Mouse (Mus musculus): ENCODE measurements around the gene Olfr164. TPM values are rescaled to one million over a fixed set of nuclear protein-coding genes. Genes with fewer than 3 reads are reported as not detected.

The Olfr164 gene
- not detected for polyA plus RNA-seq (2014; fragmentation: Illumina TruSeq; extraction: RNeasy Lipid Tissue Mini Kit (QIAGEN cat#74804); ENCODE audit: low read depth, low replicate concordance)

DNA sequence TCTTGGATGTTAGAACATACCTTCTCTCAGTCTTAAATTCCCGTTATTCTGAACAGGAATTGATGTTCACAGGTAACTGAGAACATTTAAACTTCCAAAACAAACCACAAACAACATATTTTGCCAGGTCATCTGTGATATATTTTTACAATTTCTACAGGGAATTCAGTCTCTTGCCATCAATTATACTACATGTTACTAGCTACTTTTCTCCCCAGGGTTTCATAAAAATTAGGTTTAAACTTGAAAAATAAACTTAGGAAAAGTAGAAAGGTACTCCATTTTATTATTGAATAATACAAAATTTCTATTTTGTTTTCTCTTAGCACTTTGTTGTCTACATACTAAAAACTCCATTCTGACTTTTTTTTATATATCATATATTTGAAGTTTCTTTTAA, at the start of gene Olfr164:
Olfr164 (minus strand) TSS at position 101 of the 400 bp plus-strand sequence.

Other genes with a start within 250 kb of the Olfr164 start
- gene Olfr165, start 109.1 kb upstream of the Olfr164 start, polyA plus RNA-seq (2014; fragmentation: Illumina TruSeq; extraction: RNeasy Lipid Tissue Mini Kit (QIAGEN cat#74804); ENCODE audit: low read depth, low replicate concordance) = not detected
- gene Olfr166, start 169.6 kb upstream of the Olfr164 start, polyA plus RNA-seq (2014; fragmentation: Illumina TruSeq; extraction: RNeasy Lipid Tissue Mini Kit (QIAGEN cat#74804); ENCODE audit: low read depth, low replicate concordance) = not detected
- not detected for gene Olfr167, start 208.2 kb upstream of the Olfr164 start, polyA plus RNA-seq (2014; fragmentation: Illumina TruSeq; extraction: RNeasy Lipid Tissue Mini Kit (QIAGEN cat#74804); ENCODE audit: low read depth, low replicate concordance)
- not detected for gene Olfr168, start 221.5 kb upstream of the Olfr164 start, polyA plus RNA-seq (2014; fragmentation: Illumina TruSeq; extraction: RNeasy Lipid Tissue Mini Kit (QIAGEN cat#74804); ENCODE audit: low read depth, low replicate concordance)